Mouse (Mus musculus) lung, postnatal 0 days (tissue): ENCODE results near the gene Tsc22d1. TPM values are rescaled to one million over a fixed set of nuclear protein-coding genes. Genes with fewer than 3 reads are reported as not detected.
A peak's percentile ranks its signal among the peaks of the same experiment; 100 is the strongest.

ENCODE experiments used
- ATAC-seq: fragments of 200-750 bp; cut with Nextera tagmentation; 2 replicates; pipeline ENCODE4 v1.8.0; 2017; ENCODE audit warnings: moderate library complexity
- DNase-seq: peaks from one replicate; pipeline ENCODE4 v3.0.0-alpha.2; 2016; ENCODE audit warnings: low spot score
- H3K27ac ChIP-seq: fragments of 300-500 bp; sonication (generic); 2 replicates; pipeline ENCODE4 v1.5.1; 2014; ENCODE audit warnings: antibody characterized with exemption, mild to moderate bottlenecking, low read length, mixed read lengths
- H3K27me3 ChIP-seq: fragments of 300-500 bp; sonication (generic); replicated peaks from 2 replicates; pipeline ENCODE4 v1.6.1; 2014; ENCODE audit warnings: low read length, mixed read lengths; ENCODE audit not compliant: insufficient read depth
- H3K36me3 ChIP-seq: fragments of 300-500 bp; sonication (generic); 2 replicates; pipeline ENCODE4 v1.6.1; 2014; ENCODE audit warnings: low read length, mixed read lengths; ENCODE audit not compliant: insufficient read depth
- H3K4me1 ChIP-seq: fragments of 300-500 bp; sonication (generic); 2 replicates; pipeline ENCODE4 v1.6.1; 2014; ENCODE audit warnings: antibody characterized with exemption, low read depth, low read length, mixed read lengths; ENCODE audit not compliant: insufficient read depth
- H3K4me2 ChIP-seq: fragments of 300-500 bp; sonication (generic); replicated peaks from 2 replicates; pipeline ENCODE4 v1.6.1; 2014; ENCODE audit warnings: low read depth, mild to moderate bottlenecking, low read length, moderate library complexity, mixed read lengths
- H3K4me3 ChIP-seq: fragments of 300-500 bp; sonication (generic); 2 replicates; pipeline ENCODE4 v1.5.1; 2014; ENCODE audit warnings: low read depth, low read length
- H3K9ac ChIP-seq: fragments of 300-500 bp; sonication (generic); replicated peaks from 2 replicates; pipeline ENCODE4 v1.6.1; 2014; ENCODE audit warnings: low read depth, mild to moderate bottlenecking
- H3K9me3 ChIP-seq: fragments of 300-500 bp; sonication (generic); 2 replicates; pipeline ENCODE4 v1.6.1; 2016; ENCODE audit warnings: low read length, mixed read lengths
- CTCF ChIP-seq: IDR thresholded peaks from 2 replicates; pipeline ENCODE4 v1.5.1; 2016; ENCODE audit warnings: antibody characterized with exemption, mild to moderate bottlenecking
- EP300 ChIP-seq: IDR thresholded peaks from 2 replicates; pipeline ENCODE4 v1.6.1; 2016; ENCODE audit warnings: antibody characterized with exemption, mild to moderate bottlenecking, control low read depth
- WGBS: fragments of 180-500 bp; shearing (Covaris S2); extraction: QIAGEN DNeasy Blood & Tissue Kit; methylation state at CpG from one replicate; pipeline ENCODE4 v1.1.7; 2014; 5-methylcytosine and 5-hydroxymethylcytosine counted together
- polyA plus RNA-seq: library from polyadenylated mRNA; unstranded; fragments of >200 nt; fragmentation: Nextera tagmentation; extraction: Ambion mirVana; gene quantifications from 2 replicates; pipeline ENCODE4 v1.2.1, GENCODE M21; 2015

Tsc22d1 gene
- polyA plus RNA-seq, 1 experiment from 2014 or later: 635 TPM

DNA sequence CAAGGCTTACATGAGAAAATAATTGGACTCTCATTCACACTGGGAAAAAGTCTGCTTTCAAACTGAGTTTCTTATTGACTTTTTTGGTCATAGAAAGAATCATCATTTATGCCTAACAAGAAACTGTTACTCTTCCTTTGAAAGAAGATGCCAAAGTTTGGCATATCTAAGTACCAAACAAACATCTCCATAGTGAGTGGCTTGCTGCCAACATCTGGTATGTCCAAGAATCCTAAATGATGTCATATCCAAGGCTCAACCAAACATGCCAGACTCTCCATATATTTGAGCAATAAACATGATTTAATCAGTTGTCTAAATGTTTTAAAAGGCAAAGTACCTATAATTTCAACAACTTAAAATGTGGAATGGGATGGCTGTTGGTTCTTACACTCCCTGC is 16.5 kb upstream of the Tsc22d1 start:
- no peaks in the 10 kb centered on the region for H3K27me3 ChIP-seq
- H3K9me3 ChIP-seq: no peaks in the 10 kb centered on the region
- H3K9ac ChIP-seq: no peak overlapping the region
- no peaks in the 10 kb centered on the region for H3K4me1 ChIP-seq
- no peak for ATAC-seq
- no peak for DNase-seq
- H3K4me3 ChIP-seq: no peak overlapping the region
- TF ChIP-seq CTCF (no peak), EP300 (no peak)
- H3K36me3 ChIP-seq: no peaks in the 10 kb centered on the region
- H3K4me2 ChIP-seq: no peak overlapping the region
- no peak overlapping the region for H3K27ac ChIP-seq

- no peak overlapping the region for H3K9ac ChIP-seq
- no peak for ATAC-seq
- H3K4me2 ChIP-seq: no peak overlapping the region
- 96% methylated on average over 4 of the region's 4 CpGs for WGBS
- no peaks in the 10 kb centered on the region for H3K9me3 ChIP-seq
- no peak for DNase-seq
- no peak overlapping the region for H3K27ac ChIP-seq
- H3K27me3 ChIP-seq: no peaks in the 10 kb centered on the region
- no peak overlapping the region for H3K4me3 ChIP-seq
- no peaks in the 10 kb centered on the region for H3K36me3 ChIP-seq
- TF ChIP-seq EP300 (no peak), CTCF (no peak)
- H3K4me1 ChIP-seq: no peaks in the 10 kb centered on the region
Measured at GRCm38 (mm10) chr14:76402574-76402973, 12.2 kb upstream of the Tsc22d1 start.

GRCm38 (mm10) chr14:76409111-76409510 is 5.7 kb upstream of the Tsc22d1 start:
- Histone ChIP-seq H3K9ac (no peak overlapping the region), H3K4me2 (no peak overlapping the region), H3K4me3 (no peak overlapping the region), H3K27ac (no peak overlapping the region), H3K4me1 (0 out of 2 replicates have a peak, but pooled peaks cover 4% of the 10 kb centered on the region), H3K27me3 (no peaks in the 10 kb centered on the region), H3K9me3 (no peaks in the 10 kb centered on the region), H3K36me3 (no peaks in the 10 kb centered on the region)
- TF ChIP-seq CTCF (no peak), EP300 (no peak)
- no peak for ATAC-seq
- WGBS: 47% methylated on average over 8 of the region's 8 CpGs
- no peak for DNase-seq

DNA sequence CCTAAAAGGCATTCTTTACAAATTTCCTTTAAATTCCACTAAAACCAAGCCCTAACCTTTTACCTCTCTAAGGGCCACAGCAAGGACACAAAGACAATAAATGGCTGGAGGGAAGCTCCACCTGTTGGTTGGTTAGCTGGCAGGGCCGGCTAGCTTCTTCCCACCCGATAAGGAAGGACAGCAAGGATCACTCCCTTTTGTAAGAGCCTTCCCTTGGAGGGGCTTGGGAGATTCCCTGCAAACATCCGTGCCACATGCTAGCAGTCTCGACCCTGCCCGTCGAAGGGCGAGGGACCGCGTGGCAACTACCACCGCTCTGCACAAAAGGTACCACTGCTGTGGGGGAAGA is 1.0 kb upstream of the Tsc22d1 start:
- peak; percentile 34 for TF ChIP-seq CTCF
- TF ChIP-seq EP300: no peak
- Histone ChIP-seq H3K27me3 (no peaks in the 10 kb centered on the region), H3K27ac (peak overlapping the region; percentile 93), H3K4me3 (peak overlapping the region; percentile 88), H3K9ac (peak overlapping the region; percentile 91), H3K4me1 (peaks cover 12% of the 10 kb centered on the region), H3K36me3 (no peaks in the 10 kb centered on the region), H3K4me2 (peak overlapping the region; percentile 94), H3K9me3 (no peaks in the 10 kb centered on the region)
- ATAC-seq (no peak), DNase-seq (peak; percentile 4)
- WGBS: 5% methylated on average over 10 of the region's 10 CpGs

DNA sequence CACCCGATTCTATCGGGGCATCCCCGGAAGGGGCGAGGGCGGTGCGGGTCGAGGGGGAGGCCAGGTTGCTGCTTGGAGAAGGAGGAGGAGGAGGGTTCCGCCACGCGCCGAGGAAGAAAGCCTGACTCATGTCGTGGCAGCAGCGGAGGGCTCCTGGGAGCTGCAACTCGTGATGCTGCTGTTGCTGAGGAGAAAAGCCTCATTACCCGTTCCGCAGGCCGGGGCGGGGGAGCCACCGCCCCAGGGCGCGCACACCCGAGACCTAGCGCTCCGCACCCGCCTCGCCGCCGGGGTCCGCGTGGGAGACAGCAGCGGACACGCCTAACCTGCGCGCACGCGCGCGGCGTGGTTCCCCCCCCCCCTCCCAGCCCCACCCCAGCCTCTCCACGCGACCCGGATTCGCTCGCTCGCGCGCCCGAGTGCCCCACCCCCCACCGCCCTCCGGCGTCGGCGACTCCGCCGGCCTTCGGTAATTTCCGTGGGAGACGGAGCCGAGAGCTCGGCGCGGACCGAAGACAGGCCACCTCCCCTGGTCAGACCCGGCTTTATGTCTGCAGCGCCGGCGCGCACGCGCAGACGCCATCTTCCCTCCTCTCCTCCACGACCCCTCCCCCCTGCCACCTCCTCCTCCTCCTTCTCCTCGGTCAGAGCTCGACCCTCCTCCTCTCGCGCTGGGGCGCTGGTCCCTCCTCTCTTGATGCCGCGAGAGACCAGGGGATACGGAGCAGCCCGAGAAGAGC is 469 bp upstream of the Tsc22d1 start:
- no peak for TF ChIP-seq CTCF
- DNase-seq: peak; percentile 99
- Histone ChIP-seq H3K4me3 (peak overlapping the region; percentile 88), H3K9ac (peak overlapping the region; percentile 91), H3K27me3 (no peaks in the 10 kb centered on the region), H3K27ac (peak overlapping the region; percentile 93), H3K4me2 (peak overlapping the region; percentile 94), H3K9me3 (no peaks in the 10 kb centered on the region), H3K36me3 (no peaks in the 10 kb centered on the region), H3K4me1 (peaks cover 12% of the 10 kb centered on the region)
- WGBS: 1% methylated on average over 51 of the region's 81 CpGs
- ATAC-seq: peak; percentile 93

GRCm38 (mm10) chr14:76415781-76416301 is 1.1 kb downstream of the Tsc22d1 start:
- under 1% methylated on average over 29 of the region's 38 CpGs for WGBS
- peak; percentile 69 for DNase-seq
- ATAC-seq: no peak

More at GRCm38 (mm10) chr14:76415781-76416301, 1.1 kb downstream of the Tsc22d1 start:
- Histone ChIP-seq H3K4me3 (peak overlapping the region; percentile 88), H3K27me3 (no peaks in the 10 kb centered on the region), H3K27ac (peak overlapping the region; percentile 93), H3K9ac (peak overlapping the region; percentile 91), H3K4me2 (peak overlapping the region; percentile 94), H3K36me3 (no peaks in the 10 kb centered on the region), H3K9me3 (no peaks in the 10 kb centered on the region), H3K4me1 (peaks cover 17% of the 10 kb centered on the region)
- TF ChIP-seq CTCF: no peak
- TF ChIP-seq EP300: no peak
